Mouse (Mus musculus): ENCODE results near the gene Itsn1. TPM values are rescaled to one million over a fixed set of nuclear protein-coding genes. Genes with fewer than 3 reads are reported as not detected.

Itsn1 gene
- polyA plus RNA-seq, 2 experiments: 31.4 to 46.8 TPM

- ATAC-seq (ENCODE audit: insufficient read depth): no peak
- 38% methylated on average over 10 of the region's 10 CpGs for WGBS (ENCODE audit: insufficient replicate concordance)
- no peak overlapping the region for H3K27ac ChIP-seq
These were observed 207.4 kb downstream of the Itsn1 start for GRCm38 (mm10) chr16:91936340-91937030.

GRCm38 (mm10) chr16:91937281-91937680, 208.2 kb downstream of the Itsn1 start:
- no peaks in the 10 kb centered on the region for H3K36me3 ChIP-seq (replicated peaks; ENCODE audit: control insufficient read depth, insufficient read depth, low read depth)
- H3K9me3 ChIP-seq (ENCODE audit: control insufficient read depth, low read length): no peaks in the 10 kb centered on the region
- no peak for DNase-seq (ENCODE audit: low read depth in 3 of 3, low spot score in 3 of 3)
- no peak for ATAC-seq (ENCODE audit: insufficient read depth)
- no peak overlapping the region for H3K27ac ChIP-seq
- no peak overlapping the region for H3K4me2 ChIP-seq (ENCODE audit: low read depth)
- no peak overlapping the region for H3K4me3 ChIP-seq (ENCODE audit: insufficient read depth in 1 of 2, low read depth in 2 of 2, low read length in 2 of 2)
- H3K27me3 ChIP-seq (ENCODE audit: control insufficient read depth, insufficient read depth, low read length): no peaks in the 10 kb centered on the region; the same call in 1 of the 2 replicates
- TF ChIP-seq EP300 (IDR thresholded peaks at IDR 0.05; ENCODE audit: low read depth): no peak
- no peak for TF ChIP-seq CTCF (IDR thresholded peaks at IDR 0.05; ENCODE audit: low read depth)
- no peak overlapping the region for H3K9ac ChIP-seq (replicated peaks)
- peaks cover 3 to 6% of the 10 kb centered on the region in 2 experiments; a peak in 2 of 4 replicates for H3K4me1 ChIP-seq (replicated peaks; ENCODE audit: control insufficient read depth in 2 of 2, insufficient read depth in 2 of 2, low read length in 1 of 2)
- 76% methylated on average over 11 of the region's 11 CpGs for WGBS (ENCODE audit: insufficient replicate concordance)

More at GRCm38 (mm10) chr16:91936340-91937030, 207.4 kb downstream of the Itsn1 start:
- DNase-seq (ENCODE audit: low read depth in 3 of 3, low spot score in 3 of 3): peak; percentile 64 to 69 (median 65)
- Histone ChIP-seq H3K36me3 (replicated peaks; ENCODE audit: control insufficient read depth, insufficient read depth, low read depth) (no peaks in the 10 kb centered on the region), H3K4me1 (replicated peaks; ENCODE audit: control insufficient read depth in 2 of 2, insufficient read depth in 2 of 2, low read length in 1 of 2) (peaks cover 3 to 6% of the 10 kb centered on the region in 2 experiments; a peak in 2 of 4 replicates), H3K9me3 (ENCODE audit: control insufficient read depth, low read length) (no peaks in the 10 kb centered on the region), H3K4me3 (ENCODE audit: insufficient read depth in 1 of 2, low read depth in 2 of 2, low read length in 2 of 2) (no peak overlapping the region), H3K4me2 (ENCODE audit: low read depth) (no peak overlapping the region), H3K27me3 (ENCODE audit: control insufficient read depth, insufficient read depth, low read length) (no peaks in the 10 kb centered on the region; the same call in 1 of the 2 replicates), H3K9ac (replicated peaks) (no peak overlapping the region)
- TF ChIP-seq EP300 (IDR thresholded peaks at IDR 0.05; ENCODE audit: low read depth) (no peak), CTCF (IDR thresholded peaks at IDR 0.05; ENCODE audit: low read depth) (peak; percentile 90)

GRCm38 (mm10) chr16:91938141-91938540, 209.1 kb downstream of the Itsn1 start:
- no peak for TF ChIP-seq EP300 (IDR thresholded peaks at IDR 0.05; ENCODE audit: low read depth)
- no peak for TF ChIP-seq CTCF (IDR thresholded peaks at IDR 0.05; ENCODE audit: low read depth)
- DNase-seq (ENCODE audit: low read depth in 3 of 3, low spot score in 3 of 3) (no peak), ATAC-seq (ENCODE audit: insufficient read depth) (no peak)
- no peak overlapping the region for H3K4me3 ChIP-seq (ENCODE audit: insufficient read depth in 1 of 2, low read depth in 2 of 2, low read length in 2 of 2)
- H3K9ac ChIP-seq (replicated peaks): no peak overlapping the region
- peaks cover 0 to 2% of the 10 kb centered on the region in 2 experiments; a peak in 2 of 4 replicates for H3K4me1 ChIP-seq (replicated peaks; ENCODE audit: control insufficient read depth in 2 of 2, insufficient read depth in 2 of 2, low read length in 1 of 2)
- no peak overlapping the region for H3K27ac ChIP-seq
- 67% methylated on average over 5 of the region's 5 CpGs for WGBS (ENCODE audit: insufficient replicate concordance)
- no peak overlapping the region for H3K4me2 ChIP-seq (ENCODE audit: low read depth)
- H3K36me3 ChIP-seq (replicated peaks; ENCODE audit: control insufficient read depth, insufficient read depth, low read depth): no peaks in the 10 kb centered on the region
- no peaks in the 10 kb centered on the region for H3K9me3 ChIP-seq (ENCODE audit: control insufficient read depth, low read length)
- H3K27me3 ChIP-seq (ENCODE audit: control insufficient read depth, insufficient read depth, low read length): no peaks in the 10 kb centered on the region; the same call in 1 of the 2 replicates

GRCm38 (mm10) chr16:91940726-91941125, 211.6 kb downstream of the Itsn1 start:
- no peaks in the 10 kb centered on the region for H3K36me3 ChIP-seq (replicated peaks; ENCODE audit: control insufficient read depth, insufficient read depth, low read depth)
- DNase-seq (ENCODE audit: low read depth in 3 of 3, low spot score in 3 of 3) (no peak), ATAC-seq (ENCODE audit: insufficient read depth) (no peak)
- no peaks in the 10 kb centered on the region; a peak in 1 of 4 replicates for H3K4me1 ChIP-seq (replicated peaks; ENCODE audit: control insufficient read depth in 2 of 2, insufficient read depth in 2 of 2, low read length in 1 of 2)
- H3K4me2 ChIP-seq (ENCODE audit: low read depth): no peak overlapping the region
- H3K9me3 ChIP-seq (ENCODE audit: control insufficient read depth, low read length): no peaks in the 10 kb centered on the region
- H3K9ac ChIP-seq (replicated peaks): no peak overlapping the region
- 63% methylated on average over 6 of the region's 6 CpGs for WGBS (ENCODE audit: insufficient replicate concordance)
- no peaks in the 10 kb centered on the region; the same call in 1 of the 2 replicates for H3K27me3 ChIP-seq (ENCODE audit: control insufficient read depth, insufficient read depth, low read length)
- no peak for TF ChIP-seq CTCF (IDR thresholded peaks at IDR 0.05; ENCODE audit: low read depth)
- no peak for TF ChIP-seq EP300 (IDR thresholded peaks at IDR 0.05; ENCODE audit: low read depth)
- H3K27ac ChIP-seq: no peak overlapping the region
- H3K4me3 ChIP-seq (ENCODE audit: insufficient read depth in 1 of 2, low read depth in 2 of 2, low read length in 2 of 2): no peak overlapping the region

- 78% methylated on average over 14 of the region's 14 CpGs for WGBS (ENCODE audit: insufficient replicate concordance)
- Histone ChIP-seq H3K27me3 (ENCODE audit: control insufficient read depth, insufficient read depth, low read length) (no peaks in the 10 kb centered on the region), H3K27ac (no peak overlapping the region), H3K9me3 (ENCODE audit: control insufficient read depth, low read length) (no peaks in the 10 kb centered on the region), H3K4me1 (replicated peaks; ENCODE audit: control insufficient read depth in 2 of 2, insufficient read depth in 2 of 2, low read length in 1 of 2) (no peaks in the 10 kb centered on the region; a peak in 1 of 4 replicates), H3K4me3 (ENCODE audit: insufficient read depth in 1 of 2, low read depth in 2 of 2, low read length in 2 of 2) (no peak overlapping the region), H3K4me2 (ENCODE audit: low read depth) (no peak overlapping the region), H3K9ac (replicated peaks) (no peak overlapping the region), H3K36me3 (replicated peaks; ENCODE audit: control insufficient read depth, insufficient read depth, low read depth) (no peaks in the 10 kb centered on the region)
- no peak for ATAC-seq (ENCODE audit: insufficient read depth)
- DNase-seq (ENCODE audit: low read depth in 3 of 3, low spot score in 3 of 3): no peak
- TF ChIP-seq EP300 (IDR thresholded peaks at IDR 0.05; ENCODE audit: low read depth) (no peak), CTCF (IDR thresholded peaks at IDR 0.05; ENCODE audit: low read depth) (no peak)
These were observed 213.1 kb downstream of the Itsn1 start for GRCm38 (mm10) chr16:91942201-91942600.

Measured in liver, embryonic 14.5 days (tissue).